ENCODE assay signal across 10 mouse cellular contexts in genomic region chr2:158609681-158610080, GRCm38 (mm10). TPM values are rescaled to one million over a fixed set of nuclear protein-coding genes. Genes with fewer than 3 reads are reported as not detected.
DNase-seq lines count a peak whose midpoint lies in the region; ATAC-seq lines count a peak whose summit lies in the region.
"Had no signal": no experiment of that assay in that cellular context is flagged by ENCODE, and none has a peak within 500 bp of the region (broad histone marks: within the 10 kb centered on the region; RNA-seq: fewer than 3 reads in every experiment).

No protein-coding gene starts in this region.

- no peaks in the 10 kb centered on the region for H3K36me3 ChIP-seq in liver, embryonic 11.5 days (ENCODE audit: control insufficient read depth, insufficient read depth, low read length)
- H3K36me3 ChIP-seq in embryonic facial prominence, embryonic 13.5 days, result no peaks in the 10 kb centered on the region
- no peaks in the 10 kb centered on the region for H3K36me3 ChIP-seq in hindbrain, embryonic 15.5 days
- H3K36me3 ChIP-seq in neural tube, embryonic 13.5 days, result no peaks in the 10 kb centered on the region

- no peak overlapping the region for H3K27ac ChIP-seq in liver, embryonic 11.5 days (ENCODE audit: low read depth, low read length)
- H3K27ac ChIP-seq in embryonic facial prominence, embryonic 13.5 days, result no peak overlapping the region
- peak overlapping the region; percentile 92 for H3K27ac ChIP-seq in hindbrain, embryonic 15.5 days (replicated peaks)
- H3K27ac ChIP-seq in neural tube, embryonic 13.5 days (replicated peaks), result peak overlapping the region; percentile 95

- H3K9me3 ChIP-seq in liver, embryonic 11.5 days (ENCODE audit: control insufficient read depth, low read length), result no peaks in the 10 kb centered on the region
- no peaks in the 10 kb centered on the region for H3K9me3 ChIP-seq in embryonic facial prominence, embryonic 13.5 days
- H3K9me3 ChIP-seq in hindbrain, embryonic 15.5 days, result no peaks in the 10 kb centered on the region
- H3K9me3 ChIP-seq in neural tube, embryonic 13.5 days, result no peaks in the 10 kb centered on the region

- DNase-seq in liver, embryonic 11.5 days (ENCODE audit: low spot score), result peak; percentile 47
- no peak for DNase-seq in liver
- DNase-seq in adrenal gland, postnatal 4 days (ENCODE audit: low spot score in 2 of 2), result no peak
- DNase-seq: cerebellum, adult 9-11 months; heart, adult 18-20 months had no signal

- H3K4me1 ChIP-seq in liver, embryonic 11.5 days (replicated peaks; ENCODE audit: control insufficient read depth, insufficient read depth, low read length), result peaks cover 18% of the 10 kb centered on the region
- H3K4me1 ChIP-seq in embryonic facial prominence, embryonic 13.5 days, result peaks cover 22% of the 10 kb centered on the region
- peaks cover 29% of the 10 kb centered on the region for H3K4me1 ChIP-seq in hindbrain, embryonic 15.5 days (replicated peaks)
- H3K4me1 ChIP-seq in neural tube, embryonic 13.5 days (replicated peaks), result peaks cover 31% of the 10 kb centered on the region

- peak overlapping the region; percentile 13; the same call in 1 of the 2 replicates for H3K4me2 ChIP-seq in liver, embryonic 11.5 days
- peak overlapping the region; percentile 43 for H3K4me2 ChIP-seq in embryonic facial prominence, embryonic 13.5 days
- peak overlapping the region; percentile 54 for H3K4me2 ChIP-seq in hindbrain, embryonic 15.5 days
- H3K4me2 ChIP-seq in neural tube, embryonic 13.5 days, result peak overlapping the region; percentile 59

- WGBS in liver, embryonic 11.5 days, result 1% methylated on average over 27 of the region's 27 CpGs
- under 1% methylated on average over 27 of the region's 27 CpGs for WGBS in embryonic facial prominence, embryonic 13.5 days
- WGBS in hindbrain, embryonic 15.5 days, result under 1% methylated on average over 27 of the region's 27 CpGs
- WGBS in neural tube, embryonic 13.5 days, result under 1% methylated on average over 27 of the region's 27 CpGs

- no peak overlapping the region for H3K9ac ChIP-seq in liver, embryonic 11.5 days (ENCODE audit: low read depth, low read length)
- no peak overlapping the region for H3K9ac ChIP-seq in embryonic facial prominence, embryonic 13.5 days
- peak overlapping the region; percentile 55 for H3K9ac ChIP-seq in hindbrain, embryonic 15.5 days
- H3K9ac ChIP-seq in neural tube, embryonic 13.5 days, result peak overlapping the region; percentile 87

- no peak for ATAC-seq in liver, embryonic 11.5 days (replicated peaks; ENCODE audit: low FRiP score)
- no peak for ATAC-seq in embryonic facial prominence, embryonic 13.5 days (ENCODE audit: insufficient number of reproducible peaks, insufficient read depth, low FRiP score, low TSS enrichment, low read depth)
- no peak for ATAC-seq in hindbrain, embryonic 15.5 days (ENCODE audit: low FRiP score, low read depth)
- ATAC-seq in neural tube, embryonic 13.5 days (ENCODE audit: low read depth), result no peak
- ATAC-seq in frontal cortex, adult (ENCODE audit: low TSS enrichment), result no peak

- H3K4me3 ChIP-seq in liver, embryonic 11.5 days (ENCODE audit: low read depth, low read length), result no peak overlapping the region
- H3K4me3 ChIP-seq in embryonic facial prominence, embryonic 13.5 days, result peak overlapping the region; percentile 23
- H3K4me3 ChIP-seq in hindbrain, embryonic 15.5 days, result peak overlapping the region; percentile 46
- peak overlapping the region; percentile 50 for H3K4me3 ChIP-seq in neural tube, embryonic 13.5 days

- H3K27me3 ChIP-seq in liver, embryonic 11.5 days (replicated peaks; ENCODE audit: control insufficient read depth, insufficient read depth, low read length), result peaks cover 84% of the 10 kb centered on the region
- H3K27me3 ChIP-seq in embryonic facial prominence, embryonic 13.5 days, result peaks cover 100% of the 10 kb centered on the region
- H3K27me3 ChIP-seq in hindbrain, embryonic 15.5 days, result peaks cover 42% of the 10 kb centered on the region
- H3K27me3 ChIP-seq in neural tube, embryonic 13.5 days, result peaks cover 97% of the 10 kb centered on the region

RNA-seq across cellular contexts. Expression of gene Slc32a1, which starts 0.9 kb away (rescaled TPM):
- polyA plus RNA-seq in liver, embryonic 11.5 days (2014; fragmentation: Nextera tagmentation; extraction: Ambion mirVana), result 0.05 and 0.06 TPM in 2 replicates
- not detected in 2 replicates for polyA plus RNA-seq in embryonic facial prominence, embryonic 13.5 days (2015; fragmentation: Nextera tagmentation; extraction: Ambion mirVana)
- 11.6 and 13.2 TPM in 2 replicates for polyA plus RNA-seq in hindbrain, embryonic 15.5 days (2015; fragmentation: Nextera tagmentation; extraction: Ambion mirVana)
- polyA plus RNA-seq in neural tube, embryonic 13.5 days (2015; fragmentation: Nextera tagmentation; extraction: Ambion mirVana), result 6.2 and 7.4 TPM in 2 replicates
- total RNA-seq in adrenal gland, postnatal 4 days (2021), result under 1 TPM in 1 of 2 experiments, not detected in 1; 0.54 TPM
- total RNA-seq: heart, adult 18-20 months; megakaryocyte-erythroid progenitor cell, adult 5-6 weeks had no signal

RNA-seq across cellular contexts. Expression of gene Actr5, which starts 15.0 kb away (rescaled TPM):
- polyA plus RNA-seq in liver, embryonic 11.5 days (2014; fragmentation: Nextera tagmentation; extraction: Ambion mirVana), result 14.2 and 15.8 TPM in 2 replicates
- 13.1 and 13.5 TPM in 2 replicates for polyA plus RNA-seq in embryonic facial prominence, embryonic 13.5 days (2015; fragmentation: Nextera tagmentation; extraction: Ambion mirVana)
- polyA plus RNA-seq in hindbrain, embryonic 15.5 days (2015; fragmentation: Nextera tagmentation; extraction: Ambion mirVana), result 12.0 and 13.1 TPM in 2 replicates
- polyA plus RNA-seq in neural tube, embryonic 13.5 days (2015; fragmentation: Nextera tagmentation; extraction: Ambion mirVana), result 10.5 and 11.1 TPM in 2 replicates
- total RNA-seq in adrenal gland, postnatal 4 days (2021), result 10 to 100 TPM; 17.1 to 18.2 TPM

RNA-seq across cellular contexts. Expression of gene Ppp1r16b, which starts 55.5 kb away (rescaled TPM):
- 4.4 and 5.2 TPM in 2 replicates for polyA plus RNA-seq in liver, embryonic 11.5 days (2014; fragmentation: Nextera tagmentation; extraction: Ambion mirVana)
- 3.2 and 3.6 TPM in 2 replicates for polyA plus RNA-seq in embryonic facial prominence, embryonic 13.5 days (2015; fragmentation: Nextera tagmentation; extraction: Ambion mirVana)
- polyA plus RNA-seq in hindbrain, embryonic 15.5 days (2015; fragmentation: Nextera tagmentation; extraction: Ambion mirVana), result 22.1 and 23.4 TPM in 2 replicates
- 9.8 and 9.9 TPM in 2 replicates for polyA plus RNA-seq in neural tube, embryonic 13.5 days (2015; fragmentation: Nextera tagmentation; extraction: Ambion mirVana)
- total RNA-seq in adrenal gland, postnatal 4 days (2021), result 10 to 100 TPM; 15.7 to 16.9 TPM

Comparison
In these comparisons a context has a peak if more than half of its experiments do, and no peak if none do; other contexts are left out.
1. H3K27ac ChIP-seq: peak in hindbrain, embryonic 15.5 days (single experiment) and neural tube, embryonic 13.5 days (single experiment); none in liver, embryonic 11.5 days (single experiment) and embryonic facial prominence, embryonic 13.5 days (single experiment).
2. H3K9ac ChIP-seq: peak in hindbrain, embryonic 15.5 days (single experiment) and neural tube, embryonic 13.5 days (single experiment); none in liver, embryonic 11.5 days (single experiment) and embryonic facial prominence, embryonic 13.5 days (single experiment).
3. Peak in every context shown above with its lines, with median percentiles within 50 percentile points of each other: H3K4me2 ChIP-seq.